Mouse (Mus musculus): ENCODE results near the gene Ffar3. TPM values are rescaled to one million over a fixed set of nuclear protein-coding genes. Genes with fewer than 3 reads are reported as not detected.

Gene Ffar3
- not detected for total RNA-seq (2021)
- long read RNA-seq, experiment 1: 0 reads
- long read RNA-seq, experiment 2: 0 reads

GRCm38 (mm10) chr7:30856078-30856477 lies at the start of gene Ffar3:
Gene Ffar3 (minus strand): TSS chr7:30856178.
- H3K27ac ChIP-seq: no peak within 1 kb of the TSS
- intact Hi-C loops (cut with DNase I): loop anchor here (5.0 kb wide), 2 partner anchors 59 to 189 kb away; no protein-coding TSS in a partner anchor
- no peak for TF ChIP-seq CTCF (IDR thresholded peaks at IDR 0.05)
- H3K4me3 ChIP-seq: no peak within 1 kb of the TSS
- no peak for DNase-seq (ENCODE audit: extremely low spot score in 1 of 2, low spot score in 2 of 2)

GRCm38 (mm10) chr7:30904042-30904441 lies 48.1 kb upstream of the Ffar3 start:
- no peak overlapping the region for H3K4me3 ChIP-seq
- intact Hi-C loops (cut with DNase I): loop anchor here (2.0 to 5.0 kb wide), 2 partner anchors 31 to 307 kb away; partner anchors contain the start of gene Zbtb32
- H3K27ac ChIP-seq: no peak overlapping the region
- peak; percentile 24 to 46 for DNase-seq (ENCODE audit: extremely low spot score in 1 of 2, low spot score in 2 of 2)
- TF ChIP-seq CTCF (IDR thresholded peaks at IDR 0.05): peak; percentile 72

GRCm38 (mm10) chr7:30895217-30895616 lies 39.2 kb upstream of the Ffar3 start:
- H3K27ac ChIP-seq: no peak overlapping the region
- no peak for TF ChIP-seq CTCF (IDR thresholded peaks at IDR 0.05)
- DNase-seq (ENCODE audit: extremely low spot score in 1 of 2, low spot score in 2 of 2): no peak
- H3K4me3 ChIP-seq: no peak overlapping the region
- intact Hi-C loops (cut with DNase I): no loop called here

GRCm38 (mm10) chr7:30892515-30892914 lies 36.5 kb upstream of the Ffar3 start:
- Histone ChIP-seq H3K27ac (no peak overlapping the region), H3K4me3 (no peak overlapping the region)
- TF ChIP-seq CTCF (IDR thresholded peaks at IDR 0.05): no peak
- intact Hi-C loops (cut with DNase I): no loop called here
- DNase-seq (ENCODE audit: extremely low spot score in 1 of 2, low spot score in 2 of 2): no peak

GRCm38 (mm10) chr7:30891746-30892145 lies 35.8 kb upstream of the Ffar3 start:
- no peak for TF ChIP-seq CTCF (IDR thresholded peaks at IDR 0.05)
- Histone ChIP-seq H3K4me3 (no peak overlapping the region), H3K27ac (no peak overlapping the region)
- DNase-seq (ENCODE audit: extremely low spot score in 1 of 2, low spot score in 2 of 2): no peak
- intact Hi-C loops (cut with DNase I): no loop called here

- no peak for DNase-seq (ENCODE audit: extremely low spot score in 1 of 2, low spot score in 2 of 2)
- intact Hi-C loops (cut with DNase I): no loop called here
- TF ChIP-seq CTCF (IDR thresholded peaks at IDR 0.05): no peak
- Histone ChIP-seq H3K27ac (no peak overlapping the region), H3K4me3 (no peak overlapping the region)
These were observed 34.7 kb upstream of the Ffar3 start for GRCm38 (mm10) chr7:30890681-30891080.

- no peak overlapping the region for H3K27ac ChIP-seq
- intact Hi-C loops (cut with DNase I): no loop called here
These were observed 32.8 kb upstream of the Ffar3 start for GRCm38 (mm10) chr7:30888786-30889185.

GRCm38 (mm10) chr7:30887568-30888188 lies 31.7 kb upstream of the Ffar3 start:
- no peak for TF ChIP-seq CTCF (IDR thresholded peaks at IDR 0.05)
- no peak for DNase-seq (ENCODE audit: extremely low spot score in 1 of 2, low spot score in 2 of 2)
- intact Hi-C loops (cut with DNase I): no loop called here
- Histone ChIP-seq H3K27ac (no peak overlapping the region), H3K4me3 (no peak overlapping the region)

More at GRCm38 (mm10) chr7:30888786-30889185, 32.8 kb upstream of the Ffar3 start:
- no peak overlapping the region for H3K4me3 ChIP-seq
- TF ChIP-seq CTCF (IDR thresholded peaks at IDR 0.05): no peak
- no peak for DNase-seq (ENCODE audit: extremely low spot score in 1 of 2, low spot score in 2 of 2)

GRCm38 (mm10) chr7:30886852-30887251 lies 30.9 kb upstream of the Ffar3 start:
- no peak overlapping the region for H3K27ac ChIP-seq
- no peak for DNase-seq (ENCODE audit: extremely low spot score in 1 of 2, low spot score in 2 of 2)
- no peak overlapping the region for H3K4me3 ChIP-seq
- no peak for TF ChIP-seq CTCF (IDR thresholded peaks at IDR 0.05)
- intact Hi-C loops (cut with DNase I): no loop called here

GRCm38 (mm10) chr7:30884047-30884446 lies 28.1 kb upstream of the Ffar3 start:
- intact Hi-C loops (cut with DNase I): no loop called here

GRCm38 (mm10) chr7:30881367-30881766 lies 25.4 kb upstream of the Ffar3 start:
- Histone ChIP-seq H3K4me3 (no peak overlapping the region), H3K27ac (no peak overlapping the region)
- no peak for DNase-seq (ENCODE audit: extremely low spot score in 1 of 2, low spot score in 2 of 2)
- intact Hi-C loops (cut with DNase I): no loop called here
- TF ChIP-seq CTCF (IDR thresholded peaks at IDR 0.05): no peak

More at GRCm38 (mm10) chr7:30884047-30884446, 28.1 kb upstream of the Ffar3 start:
- Histone ChIP-seq H3K4me3 (no peak overlapping the region), H3K27ac (no peak overlapping the region)
- no peak for TF ChIP-seq CTCF (IDR thresholded peaks at IDR 0.05)
- no peak for DNase-seq (ENCODE audit: extremely low spot score in 1 of 2, low spot score in 2 of 2)

GRCm38 (mm10) chr7:30880176-30880575 lies 24.2 kb upstream of the Ffar3 start, which contains the start of gene Cd22:
Gene Cd22 (minus strand): TSS chr7:30880342.
- H3K4me3 ChIP-seq: no peak within 1 kb of the TSS
- no peak for DNase-seq (ENCODE audit: extremely low spot score in 1 of 2, low spot score in 2 of 2)
- no peak for TF ChIP-seq CTCF (IDR thresholded peaks at IDR 0.05)

GRCm38 (mm10) chr7:30878950-30879349 lies 23.0 kb upstream of the Ffar3 start:
- intact Hi-C loops (cut with DNase I): no loop called here
- no peak for TF ChIP-seq CTCF (IDR thresholded peaks at IDR 0.05)
- Histone ChIP-seq H3K27ac (no peak overlapping the region), H3K4me3 (no peak overlapping the region)
- DNase-seq (ENCODE audit: extremely low spot score in 1 of 2, low spot score in 2 of 2): no peak

More at GRCm38 (mm10) chr7:30880176-30880575, 24.2 kb upstream of the Ffar3 start, which contains the start of gene Cd22:
- H3K27ac ChIP-seq: no peak within 1 kb of the TSS
- intact Hi-C loops (cut with DNase I): no loop called here

Measured in left cerebral cortex, adult 2 months (tissue).